Comparison of ENCODE assay signal across 16 mouse cellular contexts in genomic region chr10:40525616-40526155, GRCm38 (mm10). TPM values are rescaled to one million over a fixed set of nuclear protein-coding genes. Genes with fewer than 3 reads are reported as not detected.
DNase-seq lines count a peak whose midpoint lies in the region; ATAC-seq and TF ChIP-seq lines count a peak whose summit lies in the region.
"Had no signal": no experiment of that assay in that cellular context is flagged by ENCODE, and none has a peak within 500 bp of the region (broad histone marks: within the 10 kb centered on the region; RNA-seq: fewer than 3 reads in every experiment).

No protein-coding gene starts in this region.

- intact Hi-C loops in left cerebral cortex, adult 2 months (cut with DNase I), result loop anchor here (1.0 to 10.0 kb wide), 4 partner anchors 151 to 266 kb away; no protein-coding TSS in a partner anchor

- H3K4me3 ChIP-seq in heart, embryonic 11.5 days (ENCODE audit: low read depth, low read length), result no peak overlapping the region
- no peak overlapping the region for H3K4me3 ChIP-seq in midbrain, embryonic 16.5 days (ENCODE audit: low read depth, low read length)
- no peak overlapping the region for H3K4me3 ChIP-seq in midbrain, embryonic 10.5 days
- no peak overlapping the region for H3K4me3 ChIP-seq in neural tube, embryonic 14.5 days (ENCODE audit: low read depth, low read length)
- H3K4me3 ChIP-seq in left cerebral cortex, adult 2 months, result no peak overlapping the region
- H3K4me3 ChIP-seq in limb, embryonic 10.5 days, result no peak overlapping the region
- H3K4me3 ChIP-seq: hindbrain, embryonic 13.5 days had no signal

- no peak for ATAC-seq in heart, embryonic 11.5 days (replicated peaks; ENCODE audit: insufficient number of reproducible peaks, low FRiP score, low TSS enrichment)
- no peak for ATAC-seq in midbrain, embryonic 16.5 days
- no peak for ATAC-seq in neural tube, embryonic 14.5 days (ENCODE audit: low read depth)
- ATAC-seq: forebrain, embryonic 14.5 days had no signal

- no peak overlapping the region for H3K4me2 ChIP-seq in heart, embryonic 11.5 days
- H3K4me2 ChIP-seq in midbrain, embryonic 16.5 days (ENCODE audit: low read length), result no peak overlapping the region
- no peak overlapping the region for H3K4me2 ChIP-seq in neural tube, embryonic 14.5 days (ENCODE audit: low read depth, low read length)
- H3K4me2 ChIP-seq: hindbrain, embryonic 13.5 days had no signal

- peak; percentile 95 for DNase-seq in heart, adult 11 months
- no peak for DNase-seq in midbrain, embryonic 10.5 days (ENCODE audit: low spot score)
- DNase-seq in induced T-regulatory cell, adult 2 months (ENCODE audit: low read depth), result peak; percentile 35
- DNase-seq in left cerebral cortex, adult 2 months (ENCODE audit: extremely low spot score in 1 of 2, low spot score in 2 of 2), result no peak
- DNase-seq in limb, embryonic 10.5 days (ENCODE audit: low spot score), result no peak
- DNase-seq: right cerebral cortex, postnatal 25 days had no signal

- no peaks in the 10 kb centered on the region for H3K9me3 ChIP-seq in heart, embryonic 11.5 days (replicated peaks; ENCODE audit: control insufficient read depth, low read length)
- H3K9me3 ChIP-seq in midbrain, embryonic 16.5 days (replicated peaks; ENCODE audit: control insufficient read depth, low read length, poor library complexity, severe bottlenecking), result no peaks in the 10 kb centered on the region
- H3K9me3 ChIP-seq in midbrain, embryonic 10.5 days (replicated peaks), result no peaks in the 10 kb centered on the region
- no peaks in the 10 kb centered on the region for H3K9me3 ChIP-seq in neural tube, embryonic 14.5 days (ENCODE audit: control insufficient read depth, low read length)
- no peaks in the 10 kb centered on the region for H3K9me3 ChIP-seq in limb, embryonic 10.5 days (replicated peaks)
- H3K9me3 ChIP-seq: hindbrain, embryonic 13.5 days had no signal

- H3K27ac ChIP-seq in heart, embryonic 11.5 days (ENCODE audit: low read depth, low read length), result no peak overlapping the region
- H3K27ac ChIP-seq in midbrain, embryonic 16.5 days (ENCODE audit: low read length), result no peak overlapping the region
- H3K27ac ChIP-seq in midbrain, embryonic 10.5 days (replicated peaks), result no peak overlapping the region
- no peak overlapping the region for H3K27ac ChIP-seq in neural tube, embryonic 14.5 days (ENCODE audit: low read depth, low read length)
- H3K27ac ChIP-seq in left cerebral cortex, adult 2 months, result no peak overlapping the region
- no peak overlapping the region for H3K27ac ChIP-seq in limb, embryonic 10.5 days
- H3K27ac ChIP-seq: hindbrain, embryonic 13.5 days had no signal

- no peaks in the 10 kb centered on the region for H3K4me1 ChIP-seq in heart, embryonic 11.5 days (ENCODE audit: control insufficient read depth, insufficient read depth, low read length)
- peaks cover 13% of the 10 kb centered on the region for H3K4me1 ChIP-seq in midbrain, embryonic 16.5 days (ENCODE audit: control insufficient read depth, insufficient read depth, low read length)
- H3K4me1 ChIP-seq in midbrain, embryonic 10.5 days, result peaks cover 40% of the 10 kb centered on the region
- peaks cover 4% of the 10 kb centered on the region; the same call in 1 of the 2 replicates for H3K4me1 ChIP-seq in neural tube, embryonic 14.5 days (ENCODE audit: control insufficient read depth, insufficient read depth, low read length)
- H3K4me1 ChIP-seq in limb, embryonic 10.5 days, result peaks cover 31% of the 10 kb centered on the region

- no peaks in the 10 kb centered on the region for H3K27me3 ChIP-seq in heart, embryonic 11.5 days (ENCODE audit: control insufficient read depth, insufficient read depth, low read length)
- no peaks in the 10 kb centered on the region for H3K27me3 ChIP-seq in midbrain, embryonic 16.5 days (ENCODE audit: control insufficient read depth, insufficient read depth, low read depth, low read length)
- H3K27me3 ChIP-seq in midbrain, embryonic 10.5 days (ENCODE audit: low read depth, poor library complexity, severe bottlenecking), result no peaks in the 10 kb centered on the region
- H3K27me3 ChIP-seq in neural tube, embryonic 14.5 days (ENCODE audit: control insufficient read depth, insufficient read depth, low read length), result no peaks in the 10 kb centered on the region
- no peaks in the 10 kb centered on the region for H3K27me3 ChIP-seq in limb, embryonic 10.5 days (ENCODE audit: low read depth, poor library complexity, severe bottlenecking)

- no peak overlapping the region for H3K9ac ChIP-seq in heart, embryonic 11.5 days (ENCODE audit: low read depth, low read length)
- H3K9ac ChIP-seq in midbrain, embryonic 16.5 days (ENCODE audit: low read depth, low read length), result 0 out of 2 replicates have a peak overlapping the region, but pooled peaks have one; percentile 30
- 0 out of 2 replicates have a peak overlapping the region, but pooled peaks have one; percentile 21 for H3K9ac ChIP-seq in neural tube, embryonic 14.5 days (replicated peaks; ENCODE audit: low read depth, low read length)

- no peaks in the 10 kb centered on the region for H3K36me3 ChIP-seq in heart, embryonic 11.5 days (ENCODE audit: control insufficient read depth, insufficient read depth, low read length)
- no peaks in the 10 kb centered on the region for H3K36me3 ChIP-seq in midbrain, embryonic 16.5 days (ENCODE audit: control insufficient read depth, insufficient read depth, low read length)
- H3K36me3 ChIP-seq in midbrain, embryonic 10.5 days, result no peaks in the 10 kb centered on the region
- no peaks in the 10 kb centered on the region for H3K36me3 ChIP-seq in neural tube, embryonic 14.5 days (ENCODE audit: control insufficient read depth, insufficient read depth, low read length)
- no peaks in the 10 kb centered on the region for H3K36me3 ChIP-seq in limb, embryonic 10.5 days
- H3K36me3 ChIP-seq: hindbrain, embryonic 13.5 days had no signal

- TF ChIP-seq CTCF in left cerebral cortex, adult 2 months (IDR thresholded peaks at IDR 0.05), result no peak

- WGBS in heart, embryonic 11.5 days (ENCODE audit: insufficient replicate concordance), result 64% methylated on average over 9 of the region's 9 CpGs
- WGBS in midbrain, embryonic 16.5 days, result 66% methylated on average over 9 of the region's 9 CpGs
- WGBS in midbrain, embryonic 10.5 days, result 77% methylated on average over 9 of the region's 9 CpGs
- WGBS in neural tube, embryonic 14.5 days, result 68% methylated on average over 9 of the region's 9 CpGs
- 76% methylated on average over 9 of the region's 9 CpGs for WGBS in limb, embryonic 10.5 days

RNA-seq across cellular contexts. Expression of gene Slc22a16, which starts 44.5 kb away (rescaled TPM):
- polyA plus RNA-seq in heart, embryonic 11.5 days (2014; fragmentation: Nextera tagmentation; extraction: Ambion mirVana), result not detected in 2 replicates
- not detected in 2 replicates for polyA plus RNA-seq in midbrain, embryonic 16.5 days (2015; fragmentation: Nextera tagmentation; extraction: Ambion mirVana)
- polyA plus RNA-seq in midbrain, embryonic 10.5 days (2016; fragmentation: Nextera tagmentation; extraction: Ambion mirVana), result not detected in 2 replicates
- not detected in 2 replicates for polyA plus RNA-seq in neural tube, embryonic 14.5 days (2014; fragmentation: Nextera tagmentation; extraction: Ambion mirVana)
- not detected for total RNA-seq in left cerebral cortex, adult 2 months (2021)
- polyA plus RNA-seq in limb, embryonic 10.5 days (2016; fragmentation: Nextera tagmentation; extraction: Ambion mirVana), result not detected in 2 replicates
- total RNA-seq: adrenal gland, postnatal 36 days; left cerebral cortex, adult 18-20 months; liver, adult 2 months had no signal
- polyA plus RNA-seq: forebrain, embryonic 14.5 days; hindbrain, embryonic 13.5 days; liver, adult 2 months; midbrain, embryonic 14.5 days; stomach, embryonic 16.5 days had no signal

Comparison
In these comparisons a context has a peak if more than half of its experiments do, and no peak if none do; other contexts are left out.
1. DNase-seq: peak in heart, adult 11 months (single experiment) and induced T-regulatory cell, adult 2 months (single experiment); none in midbrain, embryonic 10.5 days (single experiment), left cerebral cortex, adult 2 months (0 of 2) and limb, embryonic 10.5 days (single experiment).